Mouse (Mus musculus): ENCODE data around the gene Vil1.

DNA sequence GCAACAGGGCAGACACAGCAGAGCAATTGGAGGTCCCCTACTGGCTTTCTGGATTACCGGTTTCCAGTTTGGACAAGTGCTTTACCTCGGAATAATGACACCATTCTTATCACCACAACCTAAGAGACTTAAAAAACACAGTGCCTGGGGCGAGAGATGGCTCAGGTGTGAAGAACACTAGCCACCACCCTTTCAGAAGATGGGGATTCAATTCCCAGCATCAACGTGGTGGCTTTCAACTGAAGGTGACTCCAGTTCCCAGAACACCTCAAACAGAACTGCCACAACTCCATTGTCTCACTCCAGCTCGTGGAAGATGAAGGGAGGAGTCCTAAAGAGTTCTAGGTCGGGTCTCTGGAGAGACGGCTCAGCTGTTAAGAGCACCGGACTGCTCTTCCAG is 23.6 kb upstream of the Vil1 start:
- no peak for TF ChIP-seq CTCF (IDR thresholded peaks at IDR 0.05 in 2 of 3, conservative IDR thresholded peaks at IDR 0.05 in 1 of 3; ENCODE audit: control insufficient read depth in 1 of 3, insufficient read depth in 1 of 3, low read depth in 2 of 3, low read length in 3 of 3, poor library complexity in 1 of 3, severe bottlenecking in 1 of 3)
- TF ChIP-seq MEF2A (IDR thresholded peaks at IDR 0.05; ENCODE audit: extremely low read depth, insufficient replicate concordance, low read depth, low read length, poor library complexity, severe bottlenecking) = no peak
- no peak for TF ChIP-seq MAZ (IDR thresholded peaks at IDR 0.05; ENCODE audit: low read depth, low read length)
- TF ChIP-seq CHD2 (IDR thresholded peaks at IDR 0.05; ENCODE audit: low read length) = no peak

Data from MEL (cell line).